Mouse (Mus musculus) left cerebral cortex, postnatal 14 days (tissue): ENCODE measurements around the gene Sorbs1. TPM values are rescaled to one million over a fixed set of nuclear protein-coding genes. Genes with fewer than 3 reads are reported as not detected.

Source experiments
- DNase-seq, 2 experiments: peaks; one replicate each; pipeline ENCODE4 v3.0.0; 2021 to 2022; ENCODE audit warnings: low spot score in 2 of 2, mixed read lengths in 1 of 2
- intact Hi-C: fragments of 180-260 bp; cut with DNase I; formaldehyde crosslinking; loops from one replicate; pipeline ENCODE4 v1.15.1; 2025
- total RNA-seq, 2 experiments: library from RNA; stranded (reverse); gene quantifications; 2 replicates each; pipeline ENCODE4 v1.2.3; 2021

Sorbs1 gene
- total RNA-seq, 2 experiments from 2014 or later, result 108 to 126 TPM

GRCm38 (mm10) chr19:40365137-40365536 is 148.4 kb downstream of the Sorbs1 start:
- DNase-seq, result peak; percentile 39 to 70
- intact Hi-C loops, result no loop called here

- intact Hi-C loops, result no loop called here
- DNase-seq, result no peak
Measured at GRCm38 (mm10) chr19:40363447-40363846, 150.1 kb downstream of the Sorbs1 start.

GRCm38 (mm10) chr19:40362203-40362865 is 151.2 kb downstream of the Sorbs1 start:
- intact Hi-C loops, result no loop called here
- DNase-seq, result peak in 1 of 2 experiments; percentile 33

GRCm38 (mm10) chr19:40359712-40360394 is 153.7 kb downstream of the Sorbs1 start:
- intact Hi-C loops, result no loop called here
- peak in 1 of 2 experiments; percentile 29 for DNase-seq

GRCm38 (mm10) chr19:40356536-40357522 is 156.8 kb downstream of the Sorbs1 start:
- DNase-seq, result no peak

GRCm38 (mm10) chr19:40355075-40355474 is 158.5 kb downstream of the Sorbs1 start:
- intact Hi-C loops, result no loop called here
- no peak for DNase-seq

More at GRCm38 (mm10) chr19:40356536-40357522, 156.8 kb downstream of the Sorbs1 start:
- intact Hi-C loops, result no loop called here

GRCm38 (mm10) chr19:40352006-40352405 is 161.6 kb downstream of the Sorbs1 start:
- intact Hi-C loops, result no loop called here
- DNase-seq, result no peak

GRCm38 (mm10) chr19:40350835-40351234 is 162.7 kb downstream of the Sorbs1 start:
- intact Hi-C loops, result no loop called here
- no peak for DNase-seq

- intact Hi-C loops, result no loop called here
- DNase-seq, result no peak
Measured at GRCm38 (mm10) chr19:40349713-40350671, 163.6 kb downstream of the Sorbs1 start.

- no peak for DNase-seq
- intact Hi-C loops, result no loop called here
Measured at GRCm38 (mm10) chr19:40349281-40349680, 164.3 kb downstream of the Sorbs1 start.

GRCm38 (mm10) chr19:40348652-40349051 is 164.9 kb downstream of the Sorbs1 start:
- intact Hi-C loops, result no loop called here

GRCm38 (mm10) chr19:40348175-40348574 is 165.4 kb downstream of the Sorbs1 start:
- intact Hi-C loops, result no loop called here

More at GRCm38 (mm10) chr19:40348652-40349051, 164.9 kb downstream of the Sorbs1 start:
- DNase-seq, result no peak

GRCm38 (mm10) chr19:40346908-40347307 is 166.7 kb downstream of the Sorbs1 start:
- intact Hi-C loops, result no loop called here
- no peak for DNase-seq

More at GRCm38 (mm10) chr19:40348175-40348574, 165.4 kb downstream of the Sorbs1 start:
- peak in 1 of 2 experiments; percentile 50 for DNase-seq

- DNase-seq, result no peak
- intact Hi-C loops, result no loop called here
Measured at GRCm38 (mm10) chr19:40346232-40346844, 167.2 kb downstream of the Sorbs1 start.

- intact Hi-C loops, result no loop called here
- peak; percentile 58 to 75 for DNase-seq
Measured at GRCm38 (mm10) chr19:40345684-40346083, 167.9 kb downstream of the Sorbs1 start.

- intact Hi-C loops, result loop anchor here (2.0 kb wide), 2 partner anchors 42 to 202 kb away; no protein-coding TSS in a partner anchor
- peak; percentile 76 to 87 for DNase-seq
Measured at GRCm38 (mm10) chr19:40343018-40343417, 170.6 kb downstream of the Sorbs1 start.

- intact Hi-C loops, result no loop called here
Measured at GRCm38 (mm10) chr19:40341141-40341540, 172.4 kb downstream of the Sorbs1 start.

GRCm38 (mm10) chr19:40336694-40337093 is 176.9 kb downstream of the Sorbs1 start:
- no peak for DNase-seq
- intact Hi-C loops, result no loop called here

More at GRCm38 (mm10) chr19:40341141-40341540, 172.4 kb downstream of the Sorbs1 start:
- no peak for DNase-seq
